Mouse (Mus musculus) erythroblast, embryonic 14.5 days (primary cell): ENCODE data around the gene Gpr39.

ENCODE experiments used
- GATA1 ChIP-seq: IDR thresholded peaks from 2 replicates; pipeline ENCODE4 v1.6.1; 2012; ENCODE audit warnings: low read length, inconsistent platforms, mixed read lengths
- TAL1 ChIP-seq: IDR thresholded peaks from 3 replicates; pipeline ENCODE4 v1.6.1; 2012; ENCODE audit warnings: low read length, inconsistent platforms, mixed read lengths

- TF ChIP-seq GATA1 (no peak), TAL1 (no peak)
Measured at GRCm38 (mm10) chr1:125800506-125800905, 123.7 kb downstream of the Gpr39 start.
